8 mouse cellular contexts compared by ENCODE assay signal in the genomic region with DNA sequence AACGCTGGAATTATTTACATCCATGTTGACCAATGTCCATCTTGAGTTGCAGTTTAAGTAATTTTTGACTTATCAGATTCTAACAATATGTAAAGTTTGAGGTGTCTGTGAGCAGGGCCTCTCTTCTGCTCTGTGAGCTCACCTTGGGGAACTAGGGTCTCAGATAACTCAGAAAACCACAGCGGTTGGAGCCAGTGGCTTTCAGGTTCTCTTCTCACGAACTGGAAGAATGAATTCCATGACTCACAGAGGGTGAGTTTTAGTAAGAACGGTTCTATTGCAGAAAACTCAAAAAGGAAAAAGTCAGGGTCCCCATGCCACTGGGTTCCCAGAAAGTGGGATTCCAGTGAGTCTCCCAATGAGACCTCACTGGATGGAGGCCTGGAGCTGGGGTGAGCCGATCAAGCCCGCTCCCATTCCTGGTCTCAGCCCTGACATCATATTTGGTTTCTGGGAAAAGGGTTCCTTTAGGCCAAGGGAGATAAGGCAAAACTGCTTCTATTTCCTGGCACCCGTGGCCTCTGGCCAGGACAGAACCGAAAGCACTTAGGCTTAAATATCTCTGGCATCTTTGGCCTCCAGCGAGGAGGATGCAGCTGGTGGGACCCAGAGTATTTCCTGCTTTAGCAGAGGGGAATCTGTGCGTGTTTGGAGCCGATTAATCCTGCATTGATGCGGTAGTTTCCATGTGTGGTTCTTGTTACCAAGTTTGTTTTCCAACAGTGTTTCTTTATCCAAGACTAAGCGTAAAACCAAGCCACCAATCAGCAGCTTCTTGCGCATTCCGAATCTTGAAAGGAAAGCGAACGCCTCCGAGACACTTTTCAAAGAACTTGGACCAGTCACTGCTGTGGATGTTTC.
DNase-seq lines count a peak whose midpoint lies in the region; ATAC-seq and TF ChIP-seq lines count a peak whose summit lies in the region.

No protein-coding gene starts in this region.

- peak overlapping the region; percentile 11; the same call in 1 of the 2 replicates for H3K4me3 ChIP-seq in heart, embryonic 16.5 days (ENCODE audit: low read length)
- no peak overlapping the region; the same call in 1 of the 2 replicates for H3K4me3 ChIP-seq in liver, embryonic 15.5 days (replicated peaks)
- H3K4me3 ChIP-seq in layer of hippocampus, adult 2 months, result no peak overlapping the region

- peak; percentile 39 for DNase-seq in 3T3-L1 (ENCODE audit: low read depth, low spot score)
- peak; percentile 64 for DNase-seq in adrenal gland, postnatal 14 days
- no peak for DNase-seq in layer of hippocampus, adult 9-10 months (ENCODE audit: low spot score)
- DNase-seq in thymus, postnatal 4 days, result no peak
- no peak for DNase-seq in layer of hippocampus, adult 2 months (ENCODE audit: low spot score in 2 of 2)

- 44% methylated on average over 18 of the region's 18 CpGs for WGBS in heart, embryonic 16.5 days
- 21% methylated on average over 18 of the region's 18 CpGs for WGBS in liver, embryonic 15.5 days (ENCODE audit: insufficient replicate concordance)

- H3K27ac ChIP-seq in heart, embryonic 16.5 days (ENCODE audit: low read length), result peak overlapping the region; percentile 49
- no peak overlapping the region for H3K27ac ChIP-seq in liver, embryonic 15.5 days (replicated peaks)
- H3K27ac ChIP-seq in layer of hippocampus, adult 2 months, result no peak overlapping the region

- no peaks in the 10 kb centered on the region for H3K27me3 ChIP-seq in heart, embryonic 16.5 days (ENCODE audit: control insufficient read depth, insufficient read depth, low read length)
- peaks cover 6% of the 10 kb centered on the region; the same call in 1 of the 2 replicates for H3K27me3 ChIP-seq in liver, embryonic 15.5 days

- H3K4me2 ChIP-seq in heart, embryonic 16.5 days (ENCODE audit: low read depth, low read length), result peak overlapping the region; percentile 56
- peak overlapping the region; percentile 52 for H3K4me2 ChIP-seq in liver, embryonic 15.5 days

- H3K36me3 ChIP-seq in heart, embryonic 16.5 days (ENCODE audit: control insufficient read depth, insufficient read depth), result no peaks in the 10 kb centered on the region
- H3K36me3 ChIP-seq in liver, embryonic 15.5 days (replicated peaks), result no peaks in the 10 kb centered on the region

- H3K9me3 ChIP-seq in heart, embryonic 16.5 days (replicated peaks; ENCODE audit: control insufficient read depth, low read length), result no peaks in the 10 kb centered on the region
- no peaks in the 10 kb centered on the region for H3K9me3 ChIP-seq in liver, embryonic 15.5 days (replicated peaks)

- no peak for TF ChIP-seq CTCF in layer of hippocampus, adult 2 months (conservative IDR thresholded peaks at IDR 0.05)

- H3K9ac ChIP-seq in heart, embryonic 16.5 days (ENCODE audit: low read length), result peak overlapping the region; percentile 28; the same call in 1 of the 2 replicates
- H3K9ac ChIP-seq in liver, embryonic 15.5 days, result no peak overlapping the region

- ATAC-seq in heart, embryonic 16.5 days (replicated peaks; ENCODE audit: extremely low read depth, insufficient read depth, low FRiP score), result peak; percentile 62; the same call in 1 of the 2 replicates
- no peak for ATAC-seq in liver, embryonic 15.5 days (ENCODE audit: insufficient read depth)
- ATAC-seq in activated CD4-positive, CD25-positive, alpha-beta regulatory T cell, adult 4 months, result no peak

- H3K4me1 ChIP-seq in heart, embryonic 16.5 days (ENCODE audit: control insufficient read depth, insufficient read depth, low read length), result peaks cover 13% of the 10 kb centered on the region; the same call in 1 of the 2 replicates
- peaks cover 7% of the 10 kb centered on the region; the same call in 1 of the 2 replicates for H3K4me1 ChIP-seq in liver, embryonic 15.5 days (replicated peaks)

Comparison
In these comparisons a context has a peak if more than half of its experiments do, and no peak if none do; other contexts are left out.
1. DNase-seq: peak in 3T3-L1 (single experiment) and adrenal gland, postnatal 14 days (single experiment); none in layer of hippocampus, adult 9-10 months (single experiment), thymus, postnatal 4 days (single experiment) and layer of hippocampus, adult 2 months (0 of 2).